Mouse (Mus musculus): Measurements from ENCODE around the gene Il12rb1.

Il12rb1 gene

DNA sequence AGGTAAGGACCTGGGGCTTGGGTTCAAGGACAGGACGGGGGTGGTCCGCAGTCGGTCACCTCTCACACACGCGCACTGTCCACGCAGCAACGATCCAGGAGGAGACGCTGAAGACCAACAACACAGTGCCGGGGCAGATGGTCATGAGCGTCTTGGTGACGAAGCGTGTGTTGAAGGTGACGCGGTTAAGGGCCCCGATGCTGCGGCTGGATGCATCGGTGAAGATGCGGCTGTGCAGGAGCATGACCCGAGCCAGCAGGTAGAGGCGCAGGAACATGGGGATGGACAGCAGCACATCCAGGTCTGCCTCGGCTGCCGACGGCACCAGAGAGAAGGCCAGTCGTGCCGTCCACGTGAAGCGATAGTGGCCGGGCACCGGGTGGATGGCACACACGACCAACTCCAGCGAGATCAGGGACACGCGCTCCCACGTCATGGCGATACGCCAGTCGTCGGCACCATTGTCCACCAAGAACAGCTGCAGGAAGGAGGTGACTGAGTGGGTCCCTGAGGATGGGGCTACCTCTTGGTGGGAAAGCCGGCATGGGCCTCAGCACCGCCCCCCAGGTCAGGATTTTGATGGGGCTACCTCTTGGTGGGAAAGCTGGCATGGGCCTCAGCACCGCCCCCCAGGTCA, 44.5 kb downstream of the Il12rb1 start:
- DNase-seq (ENCODE audit: low spot score): no peak

DNA sequence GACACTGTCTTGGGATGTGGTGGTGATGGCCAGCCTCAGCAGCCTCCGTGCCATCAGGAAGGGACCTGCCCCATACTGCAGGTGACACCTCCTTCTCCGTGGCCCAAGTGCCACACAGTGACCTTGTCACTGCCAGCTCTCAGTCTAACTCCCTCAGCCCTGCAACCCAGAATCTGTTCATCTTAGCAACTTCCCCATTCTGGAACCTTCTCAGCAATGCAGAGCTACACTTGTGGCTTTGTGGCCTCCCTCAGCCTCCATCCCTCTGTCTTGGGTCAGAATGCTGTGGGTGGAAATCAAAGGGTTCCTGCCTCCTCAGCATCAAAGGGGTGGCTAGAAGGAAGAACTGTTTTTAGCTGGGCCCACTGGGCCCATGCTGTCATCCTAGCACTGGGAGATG, 45.6 kb downstream of the Il12rb1 start:
- no peak for DNase-seq (ENCODE audit: low spot score)

DNA sequence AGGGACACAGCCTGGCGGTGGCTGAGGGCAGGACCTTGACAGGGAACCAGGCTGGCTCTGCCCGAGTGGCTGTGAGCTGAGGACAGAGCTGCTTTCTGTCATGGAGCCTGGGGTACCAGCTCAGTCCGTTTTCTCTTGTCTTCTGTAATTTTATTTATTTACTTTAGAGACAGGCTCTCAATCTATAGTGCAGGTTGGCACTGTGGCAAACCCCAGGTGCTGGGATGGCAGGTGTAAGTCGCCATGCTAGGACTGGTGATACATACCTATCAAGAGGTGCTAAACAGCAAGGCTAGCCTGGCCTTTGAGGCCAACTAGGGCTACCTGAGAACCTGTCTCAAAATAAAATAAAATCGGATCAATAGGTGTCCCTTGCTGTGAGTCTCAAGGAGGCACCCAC, 47.8 kb downstream of the Il12rb1 start:
- no peak for DNase-seq (ENCODE audit: low spot score)

DNA sequence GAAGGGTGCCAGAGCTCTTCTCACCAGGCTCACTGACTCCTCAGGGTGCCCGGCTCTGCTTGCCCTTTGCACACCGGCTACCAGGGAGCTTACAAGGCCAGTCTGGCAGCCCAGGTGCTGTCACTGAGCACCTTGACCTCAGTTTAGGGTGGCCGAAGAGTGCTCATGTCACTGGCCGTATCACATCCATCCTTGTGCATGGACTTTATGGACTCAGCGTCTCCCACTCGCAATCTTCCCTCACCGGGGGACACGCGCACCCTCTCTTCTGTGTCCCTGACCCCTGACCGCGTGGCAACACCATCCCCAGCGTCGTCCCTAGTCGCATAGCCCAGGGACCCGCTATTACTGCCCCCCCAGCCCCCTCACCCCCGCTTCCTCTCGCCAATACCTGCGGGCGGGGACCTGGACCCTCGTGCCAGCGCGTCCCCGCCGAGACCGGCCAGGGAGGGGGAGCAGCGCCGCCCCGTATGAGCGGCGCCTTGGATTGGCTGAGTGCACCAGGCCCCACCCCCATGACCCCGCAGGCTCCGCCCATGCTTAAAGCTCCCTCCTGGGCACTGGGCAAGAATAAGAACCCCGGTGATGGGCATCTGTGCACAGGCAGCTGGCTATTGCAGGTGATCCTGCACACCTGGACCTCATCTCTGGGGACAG, 48.4 kb downstream of the Il12rb1 start:
- no peak for DNase-seq (ENCODE audit: low spot score)

DNA sequence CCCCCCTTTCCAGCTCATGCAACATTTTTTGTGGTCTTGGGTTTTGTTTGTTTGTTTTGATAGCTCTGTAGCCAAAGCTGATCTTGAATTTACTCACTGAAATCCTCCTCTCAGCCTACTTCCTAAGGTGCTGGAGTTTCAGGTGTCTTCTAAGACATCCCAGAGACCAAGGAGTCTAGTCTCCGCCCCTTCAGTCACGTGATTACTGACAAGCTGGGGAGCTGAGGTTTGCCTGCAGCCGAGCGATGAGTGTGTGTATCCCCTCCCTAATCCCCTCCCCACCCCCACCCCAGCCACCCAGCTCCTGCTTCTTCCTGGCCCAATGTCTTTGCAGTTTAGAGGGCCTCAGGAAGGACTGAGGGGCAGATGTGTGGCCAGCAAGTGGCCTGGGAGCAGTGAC, 49.3 kb downstream of the Il12rb1 start:
- DNase-seq (ENCODE audit: low spot score): no peak

DNA sequence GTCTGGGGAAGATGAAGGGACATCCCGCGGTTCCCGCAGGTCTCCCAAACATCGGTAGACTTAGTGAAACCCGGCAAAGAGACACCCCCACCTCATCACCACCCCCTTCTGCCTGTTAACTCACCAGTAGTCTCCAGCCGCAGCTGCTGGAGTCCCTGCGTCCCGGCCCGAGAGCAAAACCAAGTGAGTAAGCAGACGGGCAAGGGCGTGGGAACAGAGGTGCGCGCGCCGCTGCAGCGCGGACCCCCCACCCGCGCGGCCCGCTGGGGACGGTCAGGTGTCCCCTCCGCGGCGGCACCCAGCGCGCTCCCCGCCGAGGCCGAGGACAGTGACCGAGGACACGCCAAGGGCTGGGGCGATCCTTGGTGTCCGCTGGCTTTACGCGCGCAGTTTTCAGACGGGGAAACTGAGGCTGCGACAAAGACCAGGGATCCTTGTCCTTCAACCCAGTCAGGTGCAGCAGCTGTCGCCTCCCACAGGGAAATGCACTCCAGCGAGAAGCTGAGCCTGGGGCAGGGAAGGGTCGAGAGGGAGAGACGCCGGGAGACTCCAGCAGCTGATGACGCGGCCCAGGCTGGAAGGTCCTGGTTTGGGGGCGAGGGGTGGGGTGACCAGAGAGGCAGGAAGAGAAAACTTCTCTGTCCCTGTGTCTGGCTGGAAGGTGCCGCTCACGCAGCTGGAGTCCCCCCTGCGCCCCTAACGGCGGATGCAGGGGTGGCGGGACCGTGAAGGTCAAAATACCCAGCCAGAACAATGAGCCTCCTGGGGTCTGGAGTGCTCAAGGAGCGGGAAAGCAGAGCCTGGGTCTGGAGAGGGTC, 54.8 kb downstream of the Il12rb1 start, which contains the start of gene Kcnn1:
TSS of gene Kcnn1 (minus strand) at position 435 of the 818 bp plus-strand sequence.
- DNase-seq (ENCODE audit: low spot score): no peak

DNA sequence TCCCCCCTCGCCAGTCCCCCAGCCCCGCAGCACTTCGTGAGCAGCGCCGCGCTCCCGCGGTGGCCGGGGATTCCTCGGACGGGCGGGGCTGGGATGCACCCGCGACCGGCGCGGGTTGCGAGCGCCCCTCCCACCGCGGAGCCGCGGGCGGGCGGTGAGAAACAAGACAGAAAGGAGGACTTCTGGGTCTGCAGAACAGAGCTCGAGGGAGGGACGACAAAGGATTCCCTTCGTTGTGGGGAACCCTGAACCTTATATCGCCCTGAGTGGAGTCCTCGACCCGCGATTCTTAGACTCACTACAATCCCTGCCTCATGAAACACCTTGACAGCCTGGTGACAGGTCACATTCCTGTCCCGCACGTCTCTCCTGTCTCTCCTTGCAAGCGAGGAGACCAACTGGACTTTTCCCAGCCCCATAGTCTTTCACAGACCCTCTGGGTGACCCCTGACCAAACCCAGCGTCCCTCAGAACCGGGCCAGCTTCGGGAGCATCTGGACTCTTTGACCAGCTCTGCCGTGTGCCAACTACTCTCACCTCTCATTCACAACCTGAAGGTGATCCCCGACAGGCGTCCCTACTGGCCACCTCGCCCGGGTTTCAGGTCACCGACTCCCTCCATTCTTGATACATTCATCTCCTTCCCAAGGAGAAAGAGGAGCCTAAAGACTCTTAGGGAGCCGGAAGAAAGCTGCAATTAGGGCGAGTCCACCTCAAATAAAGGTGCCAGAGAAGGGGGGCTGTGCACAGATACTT, 55.9 kb downstream of the Il12rb1 start:
- DNase-seq (ENCODE audit: low spot score): no peak

DNA sequence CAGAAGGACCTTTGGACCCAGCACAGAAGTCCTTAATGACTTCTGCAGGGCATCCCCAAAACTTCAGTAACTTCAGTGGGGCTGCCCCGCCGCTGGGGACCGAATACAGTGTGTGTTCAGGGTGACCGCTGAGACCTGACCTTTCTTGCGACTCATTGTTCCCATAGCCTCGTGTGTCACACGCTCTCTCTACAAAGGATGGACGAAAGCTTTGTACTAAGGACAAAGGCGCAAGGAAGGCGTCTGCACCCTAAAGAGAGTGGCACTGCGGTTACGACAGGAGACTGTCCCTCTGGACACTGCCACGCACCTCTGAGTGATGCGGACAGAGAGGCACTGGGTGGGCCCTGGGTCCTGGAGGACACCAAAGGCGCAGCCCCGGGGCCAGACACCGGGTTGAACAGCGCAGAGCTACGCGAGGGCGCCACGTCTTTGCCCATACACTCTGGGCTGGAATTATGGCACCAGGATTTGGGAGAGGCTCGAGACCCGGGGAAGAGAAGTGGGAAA, 56.5 kb downstream of the Il12rb1 start:
- no peak for DNase-seq (ENCODE audit: low spot score)

DNA sequence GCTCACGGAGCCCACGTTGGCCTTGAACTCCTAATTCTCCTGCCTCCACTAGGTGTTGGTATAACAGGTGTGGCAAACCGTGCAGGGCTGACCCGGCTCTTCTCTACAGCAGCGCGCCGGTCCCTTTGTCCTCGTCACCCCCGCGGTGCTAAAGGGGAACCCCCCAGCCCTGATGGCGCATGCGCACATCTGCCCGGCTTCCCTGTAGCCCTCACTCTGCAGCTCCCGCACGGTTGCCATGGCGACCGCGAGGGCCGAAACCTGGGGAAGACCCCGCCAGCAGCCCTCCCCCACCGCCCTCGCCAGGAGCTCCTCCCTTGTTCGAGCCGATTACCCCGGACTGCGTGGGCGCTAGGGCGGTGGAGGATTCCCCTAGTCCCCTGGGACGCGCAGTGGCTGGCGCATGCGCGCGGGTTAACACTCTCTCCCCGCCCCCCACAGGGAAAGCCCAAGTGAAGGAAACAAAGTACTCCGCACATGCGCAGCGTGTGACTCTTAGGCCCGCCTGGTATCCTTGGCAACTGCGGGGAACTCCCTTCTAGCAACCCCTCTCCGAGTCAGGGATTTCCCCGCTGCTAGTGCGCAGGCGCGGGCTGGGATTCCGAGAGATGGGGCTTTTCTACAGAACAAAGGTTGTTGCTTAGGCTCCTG, 57.2 kb downstream of the Il12rb1 start:
- DNase-seq (ENCODE audit: low spot score): peak; percentile 99

DNA sequence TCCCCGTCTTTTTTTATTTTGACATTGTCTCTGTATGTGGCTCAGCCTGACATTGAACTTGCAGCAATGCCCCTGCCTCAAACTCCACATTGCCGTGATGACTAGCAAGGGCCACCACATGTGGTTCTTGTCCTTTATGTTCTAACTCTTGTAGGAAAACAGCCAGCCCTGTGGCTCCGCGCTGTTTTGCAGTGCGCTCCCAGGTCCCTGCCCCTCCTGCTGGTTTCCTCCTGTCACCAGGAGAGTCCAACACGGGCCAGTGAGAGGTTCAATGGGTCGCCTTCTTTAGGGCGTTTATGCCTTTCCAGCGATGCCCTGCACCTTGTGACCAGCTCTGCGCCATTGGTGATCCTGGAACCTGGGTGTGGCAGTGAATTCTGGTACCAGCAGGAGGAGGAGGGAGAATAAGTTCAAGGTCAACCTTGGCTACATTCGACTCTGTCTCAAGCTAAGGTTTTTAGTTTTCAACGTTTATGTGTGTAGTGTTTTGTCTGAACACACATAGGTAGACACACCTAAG, 57.8 kb downstream of the Il12rb1 start:
- DNase-seq (ENCODE audit: low spot score): no peak

DNA sequence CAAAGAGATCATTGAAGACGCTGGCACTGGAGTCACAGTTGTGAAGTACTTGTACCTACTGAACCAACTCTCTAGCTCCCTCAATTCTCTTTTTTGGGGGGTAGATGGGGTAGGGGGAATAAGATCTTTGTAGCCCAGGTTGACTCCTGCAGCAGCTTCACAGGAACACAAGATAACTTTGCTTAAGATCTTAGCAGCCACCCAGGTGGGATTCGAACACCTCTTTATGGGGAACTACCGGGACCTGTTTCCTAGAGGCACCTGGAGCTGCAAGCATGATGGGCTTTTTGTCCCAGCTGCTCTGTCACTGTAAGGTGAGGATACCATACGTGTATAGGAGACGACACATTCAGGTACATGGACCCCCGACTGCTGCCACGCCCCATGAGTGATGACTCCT, 58.3 kb downstream of the Il12rb1 start:
- no peak for DNase-seq (ENCODE audit: low spot score)

DNA sequence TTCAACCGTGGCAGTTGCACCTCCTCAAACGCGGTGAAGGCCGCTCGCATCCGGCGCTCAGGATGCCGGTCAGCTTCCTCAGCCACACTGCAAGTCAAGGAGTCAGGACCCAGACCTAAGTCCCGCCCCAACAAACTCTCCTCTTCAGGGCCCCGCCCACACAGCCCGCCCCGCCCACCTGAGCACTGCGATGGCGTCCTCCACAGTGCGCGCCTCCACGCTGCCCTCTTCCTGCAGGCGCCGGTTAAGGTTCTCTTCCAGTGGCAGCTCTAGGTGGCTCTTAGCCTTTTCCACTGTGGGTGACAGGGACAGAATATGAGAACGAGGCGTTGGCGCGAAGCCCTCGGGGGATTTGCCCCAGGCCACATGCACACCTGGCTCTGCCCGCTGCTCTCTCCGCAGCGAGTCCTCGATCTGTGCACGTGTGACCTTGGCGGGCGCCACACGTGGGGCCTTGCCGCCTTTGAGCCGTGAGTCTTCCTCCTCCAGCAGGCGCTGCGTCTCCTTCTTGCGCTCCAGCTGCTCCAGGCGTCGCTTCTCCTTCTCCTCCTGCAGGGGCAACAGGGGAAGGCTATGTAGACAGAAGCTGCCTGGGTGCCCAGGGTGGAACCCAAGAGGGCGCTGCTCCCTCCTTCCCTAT, 60.4 kb downstream of the Il12rb1 start:
- no peak for DNase-seq (ENCODE audit: low spot score)

DNA sequence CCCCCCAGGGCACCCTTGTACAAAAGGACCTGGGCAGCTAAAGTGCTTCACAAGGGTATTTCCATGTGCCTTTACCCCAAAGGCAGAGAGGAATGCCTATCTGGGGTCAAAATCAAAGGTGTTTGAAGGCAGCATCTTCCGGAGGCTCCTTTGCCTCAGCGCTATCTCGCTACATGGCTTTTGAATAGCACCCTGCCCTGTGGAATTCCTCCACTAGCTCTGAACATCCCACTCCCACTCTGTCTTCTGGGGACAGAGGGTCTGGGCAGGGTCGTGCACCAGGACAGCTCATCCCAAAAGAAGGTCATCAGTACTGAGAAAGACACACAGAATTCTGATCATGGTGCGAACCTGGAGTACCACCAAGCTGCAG, 60.9 kb downstream of the Il12rb1 start:
- no peak for DNase-seq (ENCODE audit: low spot score)

DNA sequence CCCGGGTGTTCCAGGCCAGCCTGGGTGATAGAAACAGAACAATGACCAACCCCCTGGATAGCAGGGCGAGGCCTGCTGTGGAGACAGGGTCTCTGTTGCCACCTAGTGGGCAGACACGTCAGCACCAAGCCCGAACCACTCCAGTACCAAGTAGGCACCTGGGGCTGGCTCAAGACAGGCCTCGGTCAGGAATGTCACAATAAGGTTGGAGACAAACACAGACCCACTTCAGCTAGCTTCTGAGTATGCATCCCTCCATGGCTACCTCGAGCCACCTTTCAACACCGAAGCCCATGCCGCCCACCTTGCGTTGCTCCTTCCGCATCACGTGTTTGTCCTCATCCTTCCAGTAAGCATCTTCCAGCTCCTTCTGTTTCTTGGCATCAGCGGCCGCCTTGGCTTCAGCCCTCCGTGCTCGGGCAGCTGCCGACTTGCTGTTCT, 61.4 kb downstream of the Il12rb1 start:
- DNase-seq (ENCODE audit: low spot score): no peak
